Mouse (Mus musculus): ENCODE measurements around the gene Ppil3.

Gene Ppil3

GRCm38 (mm10) chr1:58408141-58408540 lies 37.1 kb downstream of the Ppil3 start:
- DNase-seq = no peak

GRCm38 (mm10) chr1:58407321-58407720 lies 38.0 kb downstream of the Ppil3 start:
- DNase-seq = no peak

- no peak for DNase-seq
Observed at GRCm38 (mm10) chr1:58403745-58404144, 41.5 kb downstream of the Ppil3 start.

- DNase-seq = no peak
Observed at GRCm38 (mm10) chr1:58401396-58401795, 43.9 kb downstream of the Ppil3 start.

GRCm38 (mm10) chr1:58397731-58398130 lies 47.6 kb downstream of the Ppil3 start:
- DNase-seq = no peak

GRCm38 (mm10) chr1:58396179-58396578 lies 49.1 kb downstream of the Ppil3 start:
- DNase-seq = no peak

- no peak for DNase-seq
Observed at GRCm38 (mm10) chr1:58395341-58395740, 49.9 kb downstream of the Ppil3 start.

- peak; percentile 58 for DNase-seq
Observed at GRCm38 (mm10) chr1:58393284-58394195, 51.7 kb downstream of the Ppil3 start.

- DNase-seq = peak; percentile 96
Observed at GRCm38 (mm10) chr1:58392652-58393283, 52.5 kb downstream of the Ppil3 start, which contains the start of gene Bzw1. Bzw1 (plus strand) TSS chr1:58392898.

- no peak for DNase-seq
Observed at GRCm38 (mm10) chr1:58392268-58392651, 53.0 kb downstream of the Ppil3 start.

- peak; percentile 14 for DNase-seq
Observed at GRCm38 (mm10) chr1:58391421-58392267, 53.6 kb downstream of the Ppil3 start.

GRCm38 (mm10) chr1:58382586-58383281 lies 62.6 kb downstream of the Ppil3 start:
- DNase-seq = peak; percentile 18
